Mouse (Mus musculus): ENCODE data around the gene Zfp960. TPM values are rescaled to one million over a fixed set of nuclear protein-coding genes. Genes with fewer than 3 reads are reported as not detected.
A peak's percentile ranks its signal among the peaks of the same experiment; 100 is the strongest.
"Not testable (repeated sequence)": the region's sequence is repeated elsewhere in the genome, so short reads cannot be mapped to it uniquely, and the experiment has no call there.

Zfp960 gene
- total RNA-seq (2021): 1 to 10 TPM; 7.5 to 9.5 TPM
- long read RNA-seq, experiment 1, partial matches to known transcripts: 0 of 2 reads
- long read RNA-seq, experiment 1, other reads (novel, unspliced or antisense): 2 of 2 reads
- long read RNA-seq, experiment 2, partial matches to known transcripts: 0 of 4 reads
- long read RNA-seq, experiment 2, other reads (novel, unspliced or antisense): 2 of 4 reads

- DNase-seq (ENCODE audit: low spot score in 2 of 2): peak; percentile 31 to 81
These were observed at the start of gene Zfp960 for GRCm38 (mm10) chr17:17063628-17064494. Zfp960 (plus strand) TSS chr17:17064113.

DNA sequence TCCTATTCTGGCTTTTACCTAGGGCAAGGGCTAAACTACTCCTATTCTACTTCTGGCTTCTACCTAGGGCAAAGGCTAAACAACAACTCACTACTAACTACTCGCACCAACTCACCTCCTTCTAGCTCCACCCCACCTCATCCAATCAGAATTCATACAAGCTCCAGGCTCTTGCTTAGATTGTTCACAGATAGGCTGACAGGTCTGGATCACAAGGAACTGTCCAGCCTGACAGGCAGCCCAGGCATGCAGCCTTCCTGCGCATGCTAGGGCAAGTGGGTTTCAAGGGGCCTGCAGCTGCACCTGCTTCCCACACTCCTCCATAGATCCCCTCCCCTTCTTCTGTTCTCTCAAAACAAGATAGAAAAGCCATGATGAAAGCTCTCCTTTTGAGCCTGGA is 45.8 kb upstream of the Zfp960 start:
- not testable (repeated sequence) for DNase-seq (ENCODE audit: low spot score in 2 of 2)

DNA sequence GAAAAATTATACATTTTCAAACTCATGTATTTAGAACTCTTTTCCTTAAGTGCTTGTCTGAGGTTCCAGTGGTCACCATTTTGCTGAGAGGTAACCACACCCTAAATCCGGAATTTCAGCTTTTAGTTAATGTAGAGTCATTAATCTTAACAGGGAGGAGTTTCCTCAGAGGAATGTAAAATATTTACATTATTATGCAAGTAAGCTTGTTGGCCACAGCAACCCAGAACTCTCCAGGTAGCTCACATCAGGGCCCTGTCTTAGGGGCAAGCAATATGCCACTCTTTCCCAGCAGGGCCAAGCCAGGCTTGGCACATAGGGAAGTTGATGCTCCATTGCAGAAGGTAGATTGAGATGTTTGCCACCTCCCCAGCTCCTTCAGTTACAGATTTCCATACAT is 4.3 kb upstream of the Zfp960 start:
- DNase-seq (ENCODE audit: low spot score in 2 of 2): not testable (repeated sequence)

- DNase-seq (ENCODE audit: low spot score in 2 of 2): not testable (repeated sequence)
These were observed 57.1 kb downstream of the Zfp960 start, which contains the start of gene Zfp97 for GRCm38 (mm10) chr17:17120830-17121502. Zfp97 (plus strand) TSS chr17:17121415.

Other genes with a start within 250 kb of the Zfp960 start
- gene Zfp97, start 57.3 kb downstream of the Zfp960 start, total RNA-seq (2021): 1 to 10 TPM; 4.6 to 5.2 TPM

All from gastrocnemius, postnatal 4 days (tissue).